Mouse (Mus musculus) lung, embryonic 14.5 days (tissue): ENCODE data around the gene Zfp141. TPM values are rescaled to one million over a fixed set of nuclear protein-coding genes. Genes with fewer than 3 reads are reported as not detected.

Experiments
- ATAC-seq: fragments of 200-750 bp; cut with Nextera tagmentation; 2 replicates; pipeline ENCODE4 v1.8.0; 2017; ENCODE audit warnings: mild to moderate bottlenecking, moderate TSS enrichment, moderate library complexity; ENCODE audit not compliant: insufficient read depth
- DNase-seq: peaks from one replicate; pipeline ENCODE4 v3.0.0-alpha.2; 2015
- H3K27ac ChIP-seq: fragments of 300-500 bp; sonication (generic); 2 replicates; pipeline ENCODE4 v1.5.1; 2014; ENCODE audit warnings: low read depth, mild to moderate bottlenecking, moderate library complexity
- H3K27me3 ChIP-seq: fragments of 300-500 bp; sonication (generic); 2 replicates; pipeline ENCODE4 v1.6.1; 2014; ENCODE audit warnings: low read length, control low read depth; ENCODE audit not compliant: insufficient read depth
- H3K36me3 ChIP-seq: fragments of 300-500 bp; sonication (generic); 2 replicates; pipeline ENCODE4 v1.6.1; 2014; ENCODE audit warnings: control low read depth; ENCODE audit not compliant: insufficient read depth
- H3K4me1 ChIP-seq: fragments of 300-500 bp; sonication (generic); 2 replicates; pipeline ENCODE4 v1.6.1; 2014; ENCODE audit warnings: antibody characterized with exemption, control low read depth; ENCODE audit not compliant: insufficient read depth
- H3K4me2 ChIP-seq: fragments of 300-500 bp; sonication (generic); 2 replicates; pipeline ENCODE4 v1.6.1; 2014; ENCODE audit warnings: mild to moderate bottlenecking
- H3K4me3 ChIP-seq: fragments of 300-500 bp; sonication (generic); 2 replicates; pipeline ENCODE4 v1.5.1; 2014; ENCODE audit warnings: low read depth, low read length
- H3K9ac ChIP-seq: fragments of 300-500 bp; sonication (generic); 2 replicates; pipeline ENCODE4 v1.6.1; 2014
- H3K9me3 ChIP-seq: fragments of 300-500 bp; sonication (generic); 2 replicates; pipeline ENCODE4 v1.6.1; 2016; ENCODE audit warnings: low read depth, low read length, control low read depth
- CTCF ChIP-seq: IDR thresholded peaks from 2 replicates; pipeline ENCODE4 v1.5.1; 2016; ENCODE audit warnings: antibody characterized with exemption, low read depth
- WGBS: fragments of 180-500 bp; shearing (Covaris S2); extraction: QIAGEN DNeasy Blood & Tissue Kit; methylation state at CpG from one replicate; pipeline ENCODE4 v1.1.7; 2014; 5-methylcytosine and 5-hydroxymethylcytosine counted together
- polyA plus RNA-seq: library from polyadenylated mRNA; unstranded; fragments of >200 nt; fragmentation: Nextera tagmentation; extraction: Ambion mirVana; gene quantifications from 2 replicates; pipeline ENCODE4 v1.2.1, GENCODE M21; 2014

Zfp141 gene
- polyA plus RNA-seq, 1 experiment from 2014 or later = 12.2 TPM

DNA sequence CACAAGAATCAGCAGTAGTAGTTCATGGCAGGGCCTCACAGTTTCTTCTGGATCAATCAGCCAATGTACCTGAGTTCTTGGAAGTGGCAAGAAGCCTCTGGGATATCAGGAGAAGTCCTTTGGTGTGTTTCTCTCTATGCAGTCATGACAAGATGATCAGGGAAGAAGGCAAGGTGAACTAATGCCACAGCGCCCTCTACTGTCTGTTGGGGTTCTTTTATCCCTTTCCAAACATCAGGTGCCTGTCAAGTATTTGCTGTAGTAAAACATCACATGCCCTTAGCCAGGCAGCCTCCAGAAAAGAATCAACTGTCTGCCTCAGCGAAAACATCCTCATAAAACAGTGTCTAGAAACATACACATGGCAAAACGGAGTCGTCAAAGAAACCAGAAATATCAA lies 50.9 kb downstream of the Zfp141 start:
- H3K9me3 ChIP-seq = 0 out of 2 replicates have a peak, but pooled peaks cover 4% of the 10 kb centered on the region
- DNase-seq = no peak
- no peaks in the 10 kb centered on the region for H3K27me3 ChIP-seq
- no peak for TF ChIP-seq CTCF
- no peak overlapping the region for H3K4me3 ChIP-seq
- H3K4me1 ChIP-seq = no peaks in the 10 kb centered on the region
- H3K27ac ChIP-seq = no peak overlapping the region
- H3K36me3 ChIP-seq = no peaks in the 10 kb centered on the region
- 58% methylated on average over 4 of the region's 4 CpGs for WGBS
- no peak for ATAC-seq
- H3K4me2 ChIP-seq = no peak overlapping the region
- no peak overlapping the region for H3K9ac ChIP-seq

DNA sequence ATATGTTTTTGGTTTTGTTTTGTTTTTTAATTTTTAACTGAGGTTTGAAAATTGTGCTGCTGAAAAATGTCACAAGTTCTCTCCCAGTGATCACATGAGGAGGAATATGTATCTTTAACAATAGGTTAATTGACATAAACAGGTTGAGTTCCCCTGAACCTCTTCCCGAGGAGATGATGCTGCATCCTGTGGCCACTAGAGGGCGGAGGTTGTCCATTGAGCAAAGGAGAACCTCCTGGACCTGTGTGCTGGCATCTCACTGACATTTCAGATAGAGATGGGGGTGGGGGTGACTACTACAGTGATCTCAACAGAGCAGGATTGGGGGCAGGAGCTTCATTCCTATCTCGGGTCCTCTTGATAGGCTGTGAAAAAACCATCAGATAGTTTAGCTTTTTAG lies 54.9 kb downstream of the Zfp141 start:
- WGBS = 36% methylated on average over 3 of the region's 3 CpGs
- H3K9ac ChIP-seq = no peak overlapping the region
- no peaks in the 10 kb centered on the region for H3K4me1 ChIP-seq
- ATAC-seq (no peak), DNase-seq (peak; percentile 8)
- no peaks in the 10 kb centered on the region for H3K27me3 ChIP-seq
- no peak overlapping the region for H3K27ac ChIP-seq
- H3K36me3 ChIP-seq = no peaks in the 10 kb centered on the region
- no peak overlapping the region for H3K4me2 ChIP-seq
- TF ChIP-seq CTCF = peak; percentile 36
- no peak overlapping the region for H3K4me3 ChIP-seq
- H3K9me3 ChIP-seq = 0 out of 2 replicates have a peak, but pooled peaks cover 4% of the 10 kb centered on the region

DNA sequence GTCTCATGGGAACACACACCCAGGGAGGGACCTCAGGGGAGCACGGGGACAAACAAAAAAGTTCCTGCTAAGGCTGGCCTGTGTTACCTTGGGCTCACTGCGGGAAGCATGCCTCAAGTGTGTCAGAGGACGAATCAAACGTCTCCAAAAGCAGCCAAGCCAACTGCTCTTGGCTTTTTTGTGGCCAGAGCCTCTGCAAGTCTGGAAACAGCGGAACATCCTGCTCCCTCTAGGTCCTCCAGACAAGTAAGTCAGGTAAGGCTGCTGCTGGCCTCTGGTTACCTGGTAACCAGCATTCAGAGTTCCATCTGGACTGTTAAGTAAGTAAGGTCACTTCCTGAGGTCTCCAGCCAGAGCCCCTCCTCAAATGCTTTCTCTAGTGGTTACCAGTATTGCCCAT lies 57.7 kb downstream of the Zfp141 start, which contains the start of gene 4933421I07Rik:
Gene 4933421I07Rik (minus strand): TSS at position 271 of the 400 bp plus-strand sequence.
- no peak within 1 kb of the TSS for H3K4me2 ChIP-seq
- no peaks in the 10 kb centered on the region for H3K27me3 ChIP-seq
- ATAC-seq (no peak), DNase-seq (no peak)
- no peak within 1 kb of the TSS for H3K9ac ChIP-seq
- H3K27ac ChIP-seq = no peak within 1 kb of the TSS
- H3K36me3 ChIP-seq = no peaks in the 10 kb centered on the region
- no peaks in the 10 kb centered on the region for H3K9me3 ChIP-seq
- H3K4me1 ChIP-seq = no peaks in the 10 kb centered on the region
- 67% methylated on average over 5 of the region's 5 CpGs for WGBS
- no peak for TF ChIP-seq CTCF
- no peak within 1 kb of the TSS for H3K4me3 ChIP-seq

DNA sequence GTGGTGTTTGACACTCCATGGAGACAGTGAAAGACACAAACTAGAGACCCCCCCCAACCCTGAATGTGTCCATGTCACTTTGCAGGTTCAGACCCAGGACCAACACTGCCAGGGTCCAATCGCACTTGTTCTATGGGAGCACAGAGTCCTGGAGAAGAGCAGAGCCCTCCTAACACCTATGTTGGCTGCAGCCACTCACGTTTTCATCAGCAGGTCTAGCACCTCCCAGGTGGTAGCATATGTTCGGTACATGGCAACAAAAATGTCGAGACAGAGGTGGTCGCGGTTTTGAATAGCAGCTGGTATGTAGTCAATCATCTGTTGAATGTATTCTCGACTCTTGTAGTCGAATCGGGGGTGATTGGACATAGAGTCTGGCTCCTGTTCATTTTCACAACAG lies 58.2 kb downstream of the Zfp141 start:
- ATAC-seq (no peak), DNase-seq (no peak)
- Histone ChIP-seq H3K4me3 (no peak overlapping the region), H3K27ac (no peak overlapping the region), H3K4me2 (no peak overlapping the region), H3K4me1 (no peaks in the 10 kb centered on the region), H3K27me3 (no peaks in the 10 kb centered on the region), H3K9ac (no peak overlapping the region), H3K36me3 (no peaks in the 10 kb centered on the region), H3K9me3 (no peaks in the 10 kb centered on the region)
- TF ChIP-seq CTCF = no peak
- 80% methylated on average over 9 of the region's 9 CpGs for WGBS

Other genes starting within 250 kb of the Zfp141 start
- gene Vmn2r61, start 245.7 kb downstream of the Zfp141 start, polyA plus RNA-seq = not detected in 2 replicates
- not detected in 2 replicates for gene 4933421I07Rik, start 57.6 kb downstream of the Zfp141 start, polyA plus RNA-seq
- gene Gm21028, start 72.8 kb upstream of the Zfp141 start, polyA plus RNA-seq = not detected in 2 replicates
- 1.6 and 4.0 TPM in 2 replicates for gene Zfp977, start 86.8 kb upstream of the Zfp141 start, polyA plus RNA-seq
- 2.7 and 3.9 TPM in 2 replicates for gene Zfp976, start 136.8 kb upstream of the Zfp141 start, polyA plus RNA-seq
- 8.8 and 10.4 TPM in 2 replicates for gene Zfp975, start 187.0 kb upstream of the Zfp141 start, polyA plus RNA-seq
- gene Gm17067, start 221.3 kb upstream of the Zfp141 start, polyA plus RNA-seq = not detected in 2 replicates